Mouse (Mus musculus) bone marrow macrophage, adult 2 months (primary cell): Measurements from ENCODE around the gene Actl6b. TPM values are rescaled to one million over a fixed set of nuclear protein-coding genes. Genes with fewer than 3 reads are reported as not detected.
"Not testable (repeated sequence)": the region's sequence is repeated elsewhere in the genome, so short reads cannot be mapped to it uniquely, and the experiment has no call there.

Experiments used
- H3K27ac ChIP-seq: 2 replicates; pipeline ENCODE4 v1.5.1; 2012; ENCODE audit warnings: low read depth, low read length; ENCODE audit not compliant: insufficient read depth
- H3K4me1 ChIP-seq: 2 replicates; pipeline ENCODE4 v1.6.1; 2012; ENCODE audit warnings: low read length; ENCODE audit not compliant: control insufficient read depth, insufficient read depth
- H3K4me3 ChIP-seq: 2 replicates; pipeline ENCODE4 v1.5.1; 2012; ENCODE audit warnings: mild to moderate bottlenecking, low read length, moderate library complexity; ENCODE audit not compliant: insufficient read depth
- CTCF ChIP-seq: IDR thresholded peaks from 2 replicates; pipeline ENCODE4 v1.5.1; 2012; ENCODE audit warnings: low read depth, mild to moderate bottlenecking, low read length, moderate library complexity
- POLR2A ChIP-seq: IDR thresholded peaks from 2 replicates; pipeline ENCODE4 v1.6.1; 2012; ENCODE audit warnings: mild to moderate bottlenecking, low read depth, low read length, borderline replicate concordance
- polyA plus RNA-seq: library from polyadenylated mRNA; stranded (reverse); fragments of >200 nt; gene quantifications from 2 replicates; pipeline ENCODE4 v1.2.4, GENCODE M21; 2012; ENCODE audit not compliant: missing spikeins, insufficient read depth, insufficient read length

Gene Actl6b
- polyA plus RNA-seq, 1 experiment, result not detected

GRCm38 (mm10) chr5:137613550-137613949 is 60.2 kb downstream of the Actl6b start, which contains the start of gene Pcolce:
Gene Pcolce (minus strand): TSS chr5:137613784.
- no peak within 1 kb of the TSS for H3K4me3 ChIP-seq
- no peak within 1 kb of the TSS for H3K27ac ChIP-seq
- no peak for TF ChIP-seq POLR2A
- no peak for TF ChIP-seq CTCF
- peaks cover 11% of the 10 kb centered on the region for H3K4me1 ChIP-seq

GRCm38 (mm10) chr5:137614921-137615320 is 61.6 kb downstream of the Actl6b start:
- H3K4me3 ChIP-seq, H3K27ac ChIP-seq, H3K4me1 ChIP-seq: not testable (repeated sequence)

GRCm38 (mm10) chr5:137615347-137615746 is 62.0 kb downstream of the Actl6b start:
- TF ChIP-seq POLR2A (no peak), CTCF (no peak)
- H3K27ac ChIP-seq, result no peak overlapping the region
- H3K4me3 ChIP-seq, result no peak overlapping the region
- peaks cover 6% of the 10 kb centered on the region; the same call in 1 of the 2 replicates for H3K4me1 ChIP-seq

Other genes starting within 250 kb of the Actl6b start
- 172 and 177 TPM in 2 replicates for gene Srrt, start 245.8 kb upstream of the Actl6b start, polyA plus RNA-seq
- gene Trip6, start 239.1 kb upstream of the Actl6b start, polyA plus RNA-seq, result 6.7 and 7.1 TPM in 2 replicates
- gene Slc12a9, start 219.9 kb upstream of the Actl6b start, polyA plus RNA-seq, result 43.2 and 47.0 TPM in 2 replicates
- gene Ephb4, start 203.4 kb upstream of the Actl6b start, polyA plus RNA-seq, result 0.19 TPM in 1 of 2 replicates, not detected in the other
- not detected in 2 replicates for gene Zan, start 76.5 kb upstream of the Actl6b start, polyA plus RNA-seq
- gene Pop7, start 51.0 kb upstream of the Actl6b start, polyA plus RNA-seq, result 15.8 and 17.4 TPM in 2 replicates
- 42.0 and 48.3 TPM in 2 replicates for gene Gigyf1, start 35.0 kb upstream of the Actl6b start, polyA plus RNA-seq
- gene Epo, start 20.3 kb upstream of the Actl6b start, polyA plus RNA-seq, result not detected in 2 replicates
- gene Gnb2, start 20.0 kb upstream of the Actl6b start, polyA plus RNA-seq, result 547 and 604 TPM in 2 replicates
- gene Tfr2, start 16.3 kb downstream of the Actl6b start, polyA plus RNA-seq, result 1.7 TPM in 1 of 2 replicates, not detected in the other
- 64.0 and 69.9 TPM in 2 replicates for gene Mospd3, start 47.5 kb downstream of the Actl6b start, polyA plus RNA-seq
- gene Pcolce, start 60.3 kb downstream of the Actl6b start, polyA plus RNA-seq, result 3.2 and 5.0 TPM in 2 replicates
- gene Fbxo24, start 75.5 kb downstream of the Actl6b start, polyA plus RNA-seq, result not detected in 2 replicates
- gene Lrch4, start 75.6 kb downstream of the Actl6b start, polyA plus RNA-seq, result 209 and 221 TPM in 2 replicates
- 37.5 and 42.1 TPM in 2 replicates for gene Gm20605, start 75.7 kb downstream of the Actl6b start, polyA plus RNA-seq
- gene Sap25, start 87.8 kb downstream of the Actl6b start, polyA plus RNA-seq, result 107 and 128 TPM in 2 replicates
- gene Irs3, start 92.2 kb downstream of the Actl6b start, polyA plus RNA-seq, result not detected in 2 replicates
- 18.1 and 22.5 TPM in 2 replicates for gene Agfg2, start 131.2 kb downstream of the Actl6b start, polyA plus RNA-seq
- gene Nyap1, start 188.1 kb downstream of the Actl6b start, polyA plus RNA-seq, result 1.5 and 1.9 TPM in 2 replicates
- gene Tsc22d4, start 192.2 kb downstream of the Actl6b start, polyA plus RNA-seq, result 179 and 198 TPM in 2 replicates
- 28.3 and 36.2 TPM in 2 replicates for gene Ppp1r35, start 225.3 kb downstream of the Actl6b start, polyA plus RNA-seq
- gene Mepce, start 234.1 kb downstream of the Actl6b start, polyA plus RNA-seq, result 31.3 and 35.4 TPM in 2 replicates
- gene Zcwpw1, start 234.3 kb downstream of the Actl6b start, polyA plus RNA-seq, result 6.1 TPM in 2 replicates